Mouse (Mus musculus): ENCODE measurements around the gene Pou3f1. TPM values are rescaled to one million over a fixed set of nuclear protein-coding genes. Genes with fewer than 3 reads are reported as not detected.

Gene Pou3f1
- polyA plus RNA-seq, 1 experiment from 2014 or later = not detected

- Histone ChIP-seq H3K4me1 (replicated peaks; ENCODE audit: control insufficient read depth, insufficient read depth, low read length) (no peaks in the 10 kb centered on the region), H3K27me3 (replicated peaks; ENCODE audit: control insufficient read depth, insufficient read depth, low read length) (no peaks in the 10 kb centered on the region), H3K27ac (ENCODE audit: low read depth, low read length) (no peak overlapping the region), H3K36me3 (ENCODE audit: control insufficient read depth, insufficient read depth) (0 out of 2 replicates have a peak, but pooled peaks cover 5% of the 10 kb centered on the region), H3K9ac (ENCODE audit: low read depth, low read length) (peak overlapping the region; percentile 74), H3K4me3 (ENCODE audit: low read depth, low read length) (peak overlapping the region; percentile 62), H3K9me3 (ENCODE audit: control insufficient read depth) (no peaks in the 10 kb centered on the region), H3K4me2 (replicated peaks; ENCODE audit: low read depth) (peak overlapping the region; percentile 77)
- WGBS = 54% methylated on average over 3 of the region's 3 CpGs
- no peak for TF ChIP-seq CTCF (IDR thresholded peaks at IDR 0.05; ENCODE audit: low read depth)
- no peak for ATAC-seq
Measured at GRCm38 (mm10) chr4:124692416-124692861, 35.8 kb downstream of the Pou3f1 start.

GRCm38 (mm10) chr4:124693135-124693894, 36.7 kb downstream of the Pou3f1 start, which contains the start of gene Utp11:
Gene Utp11 (minus strand): TSS chr4:124693600.
- WGBS = under 1% methylated on average over 43 of the region's 43 CpGs
- peak; percentile 94 for ATAC-seq
- Histone ChIP-seq H3K36me3 (ENCODE audit: control insufficient read depth, insufficient read depth) (no peaks in the 10 kb centered on the region), H3K9me3 (ENCODE audit: control insufficient read depth) (no peaks in the 10 kb centered on the region), H3K4me3 (ENCODE audit: low read depth, low read length) (peak within 1 kb of the TSS; percentile 62), H3K27ac (ENCODE audit: low read depth, low read length) (no peak within 1 kb of the TSS), H3K27me3 (replicated peaks; ENCODE audit: control insufficient read depth, insufficient read depth, low read length) (no peaks in the 10 kb centered on the region), H3K4me2 (replicated peaks; ENCODE audit: low read depth) (peak within 1 kb of the TSS; percentile 77), H3K9ac (ENCODE audit: low read depth, low read length) (peak within 1 kb of the TSS; percentile 74), H3K4me1 (replicated peaks; ENCODE audit: control insufficient read depth, insufficient read depth, low read length) (no peaks in the 10 kb centered on the region)
- TF ChIP-seq CTCF (IDR thresholded peaks at IDR 0.05; ENCODE audit: low read depth) = no peak

GRCm38 (mm10) chr4:124694572-124694971, 38.0 kb downstream of the Pou3f1 start:
- Histone ChIP-seq H3K27me3 (replicated peaks; ENCODE audit: control insufficient read depth, insufficient read depth, low read length) (no peaks in the 10 kb centered on the region), H3K9me3 (ENCODE audit: control insufficient read depth) (no peaks in the 10 kb centered on the region), H3K4me3 (ENCODE audit: low read depth, low read length) (no peak overlapping the region), H3K9ac (ENCODE audit: low read depth, low read length) (no peak overlapping the region), H3K4me2 (replicated peaks; ENCODE audit: low read depth) (no peak overlapping the region), H3K4me1 (replicated peaks; ENCODE audit: control insufficient read depth, insufficient read depth, low read length) (no peaks in the 10 kb centered on the region), H3K36me3 (ENCODE audit: control insufficient read depth, insufficient read depth) (no peaks in the 10 kb centered on the region), H3K27ac (ENCODE audit: low read depth, low read length) (no peak overlapping the region)
- no peak for ATAC-seq
- WGBS = 87% methylated on average over 2 of the region's 2 CpGs
- TF ChIP-seq CTCF (IDR thresholded peaks at IDR 0.05; ENCODE audit: low read depth) = no peak

- no peaks in the 10 kb centered on the region for H3K27me3 ChIP-seq (replicated peaks; ENCODE audit: control insufficient read depth, insufficient read depth, low read length)
- no peak overlapping the region for H3K4me3 ChIP-seq (ENCODE audit: low read depth, low read length)
- no peak overlapping the region for H3K9ac ChIP-seq (ENCODE audit: low read depth, low read length)
- H3K36me3 ChIP-seq (ENCODE audit: control insufficient read depth, insufficient read depth) = no peaks in the 10 kb centered on the region
- ATAC-seq = no peak
- no peak overlapping the region for H3K27ac ChIP-seq (ENCODE audit: low read depth, low read length)
- TF ChIP-seq CTCF (IDR thresholded peaks at IDR 0.05; ENCODE audit: low read depth) = no peak
- no peaks in the 10 kb centered on the region for H3K9me3 ChIP-seq (ENCODE audit: control insufficient read depth)
- 11% methylated on average over 18 of the region's 18 CpGs for WGBS
- peak overlapping the region; percentile 43 for H3K4me2 ChIP-seq (replicated peaks; ENCODE audit: low read depth)
- H3K4me1 ChIP-seq (replicated peaks; ENCODE audit: control insufficient read depth, insufficient read depth, low read length) = no peaks in the 10 kb centered on the region
Measured at GRCm38 (mm10) chr4:124695786-124696516, 39.3 kb downstream of the Pou3f1 start.

- Histone ChIP-seq H3K9me3 (ENCODE audit: control insufficient read depth) (no peaks in the 10 kb centered on the region), H3K36me3 (ENCODE audit: control insufficient read depth, insufficient read depth) (no peaks in the 10 kb centered on the region), H3K4me3 (ENCODE audit: low read depth, low read length) (peak overlapping the region; percentile 73; the same call in 1 of the 2 replicates), H3K4me1 (replicated peaks; ENCODE audit: control insufficient read depth, insufficient read depth, low read length) (peaks cover 3% of the 10 kb centered on the region; the same call in 1 of the 2 replicates), H3K27me3 (replicated peaks; ENCODE audit: control insufficient read depth, insufficient read depth, low read length) (no peaks in the 10 kb centered on the region), H3K9ac (ENCODE audit: low read depth, low read length) (no peak overlapping the region), H3K27ac (ENCODE audit: low read depth, low read length) (no peak overlapping the region), H3K4me2 (replicated peaks; ENCODE audit: low read depth) (peak overlapping the region; percentile 93)
- ATAC-seq = no peak
- WGBS = 30% methylated on average over 6 of the region's 6 CpGs
- TF ChIP-seq CTCF (IDR thresholded peaks at IDR 0.05; ENCODE audit: low read depth) = no peak
Measured at GRCm38 (mm10) chr4:124699791-124700190, 43.2 kb downstream of the Pou3f1 start.

Measured in intestine, postnatal 0 days (tissue).